Mouse (Mus musculus) kidney, adult 9 months (tissue): ENCODE results near the gene Pik3ca.

Source experiments
- DNase-seq: peaks from one replicate; pipeline ENCODE4 v3.0.0; 2022

Gene Pik3ca

DNA sequence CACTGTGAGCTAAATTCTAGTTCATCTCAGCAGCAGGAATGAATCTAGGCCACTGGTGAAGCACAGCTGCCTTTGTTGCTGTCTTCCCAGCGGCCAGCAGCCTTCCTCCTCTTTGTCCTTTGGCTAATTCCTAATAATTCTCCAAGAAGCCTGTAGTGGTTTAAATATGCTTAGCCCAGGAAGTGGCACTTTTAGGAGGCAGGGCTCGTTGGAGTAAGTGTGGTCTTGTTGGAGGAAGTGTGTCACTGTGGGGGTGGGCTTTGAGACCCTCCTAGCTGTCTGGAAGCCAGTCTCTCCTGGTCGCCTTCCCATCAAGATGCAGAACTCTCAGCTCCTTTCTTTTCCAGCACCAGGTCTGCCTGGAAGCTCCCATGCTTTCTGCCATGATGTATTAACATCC is 108.4 kb downstream of the Pik3ca start:
- no peak for DNase-seq

- no peak for DNase-seq
Observed at GRCm38 (mm10) chr3:32506366-32507225, 109.1 kb downstream of the Pik3ca start.

- peak; percentile 81 for DNase-seq
Observed at GRCm38 (mm10) chr3:32508666-32509324, 111.3 kb downstream of the Pik3ca start.

- no peak for DNase-seq
Observed at GRCm38 (mm10) chr3:32509496-32510374, 112.3 kb downstream of the Pik3ca start, which contains the start of gene Zfp639. TSS of gene Zfp639 (plus strand) at chr3:32510259.

DNA sequence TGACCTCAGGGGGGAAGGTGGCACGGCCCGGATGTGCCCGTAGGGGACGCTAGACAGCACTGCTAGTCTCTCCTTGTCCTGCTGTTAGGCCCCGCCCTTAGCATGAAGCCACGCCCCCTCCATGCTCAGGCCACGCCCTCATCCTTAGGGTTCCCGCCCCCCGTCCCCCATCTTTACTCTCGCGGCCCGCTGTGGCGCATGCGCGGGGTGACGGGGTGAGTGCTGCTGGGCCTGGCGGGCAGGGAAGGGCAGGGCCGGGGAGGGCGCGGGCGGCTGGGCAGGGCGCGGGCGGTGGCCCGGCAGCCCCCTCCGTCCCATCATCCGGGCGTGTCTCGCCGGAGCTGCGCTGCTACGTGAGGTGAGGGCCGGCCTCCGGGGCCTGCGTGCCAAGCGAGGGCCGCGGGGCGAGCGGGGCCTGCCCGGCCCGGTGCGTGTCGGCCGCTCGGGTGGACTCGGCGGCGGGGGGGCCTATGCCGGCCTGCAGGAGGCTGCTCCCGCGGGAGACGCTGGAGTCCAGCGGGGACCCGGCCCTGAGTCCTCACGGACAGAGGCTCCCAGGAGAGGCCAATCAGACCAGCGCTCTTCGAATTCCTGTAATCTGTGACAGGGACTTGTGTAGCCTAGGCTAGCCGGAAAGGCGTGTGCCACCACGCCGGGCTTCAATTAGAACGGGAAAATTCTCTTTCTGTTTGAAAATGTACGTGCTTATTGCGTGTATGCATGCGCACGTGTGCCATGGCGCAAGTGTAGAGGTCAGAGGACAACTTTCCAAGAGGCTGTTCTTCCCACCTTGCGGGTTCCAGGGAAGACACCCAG is 113.1 kb downstream of the Pik3ca start:
- peak; percentile 97 for DNase-seq

DNA sequence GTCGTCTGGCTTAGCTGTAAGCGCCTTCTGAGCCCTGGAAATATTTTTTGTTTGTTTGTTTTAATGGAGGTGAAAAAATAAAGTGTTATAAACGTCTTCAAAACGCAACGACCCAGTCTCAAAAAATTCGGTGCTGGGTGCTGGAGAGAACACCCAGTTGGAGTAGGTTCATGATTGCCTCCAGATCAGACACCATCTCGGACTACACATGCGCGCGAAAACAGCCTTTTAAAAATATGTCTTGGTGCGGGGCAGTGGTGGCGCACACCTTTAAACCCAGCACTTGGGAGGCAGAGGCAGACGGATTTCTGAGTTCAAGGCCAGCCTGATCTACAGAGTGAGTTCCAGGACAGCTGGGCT is 113.7 kb downstream of the Pik3ca start:
- peak; percentile 48 for DNase-seq

GRCm38 (mm10) chr3:32512686-32513284 is 115.3 kb downstream of the Pik3ca start:
- no peak for DNase-seq

- DNase-seq: no peak
Observed at GRCm38 (mm10) chr3:32513528-32513927, 116.1 kb downstream of the Pik3ca start.
